Mouse (Mus musculus) lung, postnatal 36 days (tissue): ENCODE results near the gene Lrrc4b.
A peak's percentile ranks its signal among the peaks of the same experiment; 100 is the strongest.

ENCODE experiments used
- DNase-seq: peaks from one replicate; pipeline ENCODE4 v3.0.0; 2022; ENCODE audit warnings: mixed read lengths

The Lrrc4b gene

DNA sequence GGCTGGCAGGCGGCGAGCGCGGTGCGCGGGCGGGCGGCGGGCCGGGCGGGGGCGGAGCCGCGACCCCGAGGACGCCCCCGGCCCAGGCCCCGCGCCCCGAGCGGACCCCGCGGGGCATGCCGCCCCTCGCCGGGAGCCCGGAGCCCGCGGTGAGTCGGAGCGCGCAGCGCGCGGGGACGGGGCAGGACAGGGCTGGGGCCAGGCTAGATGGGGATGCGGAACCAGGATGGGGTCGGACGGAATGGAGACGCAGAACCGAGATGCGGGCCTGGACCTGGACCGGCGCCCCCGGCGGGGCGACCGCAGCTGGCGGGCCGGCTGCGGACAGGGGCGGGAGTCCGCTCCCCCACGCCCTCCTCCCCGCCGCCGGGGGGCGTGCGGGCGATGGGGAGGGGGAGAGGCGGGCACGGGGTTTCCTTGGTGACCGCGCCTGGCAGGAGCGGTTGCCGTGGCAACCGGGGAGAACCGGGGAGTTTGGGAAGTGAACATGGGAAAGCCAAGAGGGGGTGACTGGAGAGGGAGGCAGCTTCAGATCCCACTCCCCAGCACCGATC is at the start of gene Lrrc4b:
Lrrc4b (plus strand) TSS at position 51 of the 554 bp plus-strand sequence.
- no peak for DNase-seq

DNA sequence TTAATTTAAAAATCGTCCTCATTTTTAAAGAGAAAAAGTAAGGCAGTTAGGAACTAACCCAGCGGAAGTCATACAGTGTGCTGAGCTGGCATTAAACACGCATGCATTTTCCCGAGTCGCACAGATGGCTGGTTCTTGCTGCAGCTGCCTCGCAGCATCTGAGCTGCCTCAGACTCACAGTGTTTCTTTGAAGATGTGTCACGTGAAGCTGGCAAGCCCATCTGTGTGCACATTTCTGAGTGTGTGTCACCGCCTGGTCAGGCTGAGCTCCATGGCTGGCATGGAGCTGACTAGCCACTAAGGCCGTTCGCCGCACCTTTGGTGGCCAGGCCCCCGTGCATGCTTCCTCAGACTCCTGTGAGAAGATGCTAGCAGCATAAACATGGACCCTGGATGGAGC is 46.3 kb upstream of the Lrrc4b start:
- DNase-seq, result no peak

DNA sequence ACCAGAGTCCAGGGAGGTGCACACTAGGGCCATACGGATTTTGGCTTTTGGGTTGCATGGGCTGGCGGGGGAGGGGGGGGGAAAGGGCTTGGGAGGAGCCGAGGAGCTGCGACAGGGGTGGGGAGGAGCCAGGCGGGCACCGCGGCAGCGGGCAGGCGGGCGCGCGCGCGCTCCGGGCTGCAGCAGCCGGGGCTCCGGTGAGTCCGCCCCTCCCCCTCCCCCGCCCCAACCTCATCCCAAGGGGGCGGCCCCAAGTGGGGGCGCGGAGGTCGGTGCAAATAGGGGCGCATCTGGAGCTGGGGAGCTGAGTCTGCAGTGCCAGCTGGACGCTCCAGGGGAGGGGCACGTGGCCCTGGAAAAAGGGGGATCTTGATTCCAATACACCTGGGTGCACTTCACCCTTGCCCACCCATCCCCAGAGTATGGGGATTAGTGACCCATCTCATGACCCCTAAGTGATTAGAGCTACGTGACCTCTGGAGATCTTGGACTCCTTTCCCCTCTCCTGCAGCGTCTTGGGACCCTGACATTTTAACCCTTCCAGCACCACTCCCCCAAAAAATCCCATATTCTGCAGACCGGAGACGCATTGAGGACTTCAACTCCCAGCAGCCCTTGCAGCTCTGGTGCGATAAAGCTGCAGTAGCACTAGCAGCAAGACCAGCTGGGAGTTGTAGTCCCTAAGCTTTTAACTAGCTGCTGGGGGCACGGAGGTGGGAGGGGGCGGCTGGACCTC is 44.7 kb upstream of the Lrrc4b start, which contains the start of gene Syt3:
Syt3 (plus strand) TSS at position 123 of the 736 bp plus-strand sequence.
- peak; percentile 81 for DNase-seq

DNA sequence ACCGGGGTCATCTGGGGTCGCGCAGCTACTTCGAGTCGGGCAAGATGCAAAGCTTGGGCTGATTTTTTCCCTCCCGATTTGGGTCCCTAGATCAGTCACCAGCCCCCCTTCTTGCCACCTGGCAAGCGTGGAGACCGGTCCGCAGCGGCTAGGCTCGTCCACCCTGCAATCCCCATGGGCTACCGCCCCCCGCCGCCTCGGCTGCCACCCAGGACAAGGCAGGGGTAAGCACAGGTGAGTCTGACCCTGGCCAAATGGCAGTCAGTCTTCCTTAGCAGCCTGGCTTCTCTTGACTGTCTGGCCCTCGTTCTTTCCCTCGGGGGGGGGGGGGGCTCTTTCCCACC is 44.1 kb upstream of the Lrrc4b start:
- DNase-seq, result no peak

DNA sequence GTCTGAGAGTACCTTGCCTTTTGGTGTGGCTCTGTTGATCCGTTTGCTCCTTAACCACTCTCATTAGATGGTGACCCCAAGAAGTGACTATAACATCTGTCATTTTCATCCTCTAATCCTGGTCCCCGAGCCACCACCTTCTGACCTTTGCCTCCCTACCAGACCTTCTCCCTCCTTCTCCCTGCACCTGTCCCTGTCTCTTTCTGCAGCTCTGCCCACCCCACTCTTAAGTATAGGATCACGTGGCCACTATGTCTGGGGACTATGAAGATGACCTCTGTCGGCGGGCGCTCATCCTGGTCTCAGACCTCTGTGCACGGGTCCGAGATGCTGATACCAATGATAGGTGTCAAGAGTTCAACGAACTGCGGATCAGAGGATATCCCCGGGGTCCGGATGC is 43.1 kb upstream of the Lrrc4b start, which contains the start of gene 1700008O03Rik:
1700008O03Rik (minus strand) TSS at position 101 of the 400 bp plus-strand sequence.
- DNase-seq, result no peak

DNA sequence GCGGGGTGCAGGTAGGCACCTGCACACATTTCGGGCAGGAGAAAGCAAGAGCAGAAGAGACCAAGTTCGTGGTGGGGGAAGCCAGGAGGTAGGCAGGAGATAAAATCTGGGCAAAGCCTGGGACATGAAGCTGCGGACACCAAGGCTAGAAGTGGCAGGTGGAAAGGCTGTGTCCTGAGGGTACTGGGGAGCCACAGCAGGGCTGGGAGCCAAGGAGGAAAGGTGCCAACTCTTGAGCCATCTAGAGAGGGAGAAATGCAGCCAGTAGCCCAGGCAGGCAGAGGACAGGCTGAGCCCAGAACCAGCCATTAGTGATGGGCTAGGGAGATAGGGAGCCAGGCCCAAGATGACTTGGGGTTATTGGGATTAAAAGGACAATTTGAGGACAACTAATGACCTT is 37.0 kb upstream of the Lrrc4b start:
- no peak for DNase-seq

DNA sequence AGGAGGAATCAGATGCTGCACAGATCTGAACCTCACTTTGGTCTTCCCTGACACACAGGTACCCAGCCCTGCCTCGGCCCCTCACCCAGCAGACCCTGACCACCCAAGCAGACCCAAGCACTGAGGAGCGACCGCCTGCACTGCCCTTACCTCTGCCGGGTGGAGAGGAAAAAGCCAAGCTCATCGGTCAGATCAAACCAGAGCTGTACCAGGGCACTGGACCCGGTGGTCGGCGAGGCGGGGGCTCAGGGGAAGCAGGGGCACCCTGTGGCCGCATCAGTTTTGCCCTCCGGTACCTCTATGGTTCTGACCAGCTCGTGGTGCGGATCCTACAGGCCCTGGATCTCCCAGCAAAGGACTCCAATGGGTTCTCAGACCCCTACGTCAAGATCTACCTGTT is 36.5 kb upstream of the Lrrc4b start:
- no peak for DNase-seq

DNA sequence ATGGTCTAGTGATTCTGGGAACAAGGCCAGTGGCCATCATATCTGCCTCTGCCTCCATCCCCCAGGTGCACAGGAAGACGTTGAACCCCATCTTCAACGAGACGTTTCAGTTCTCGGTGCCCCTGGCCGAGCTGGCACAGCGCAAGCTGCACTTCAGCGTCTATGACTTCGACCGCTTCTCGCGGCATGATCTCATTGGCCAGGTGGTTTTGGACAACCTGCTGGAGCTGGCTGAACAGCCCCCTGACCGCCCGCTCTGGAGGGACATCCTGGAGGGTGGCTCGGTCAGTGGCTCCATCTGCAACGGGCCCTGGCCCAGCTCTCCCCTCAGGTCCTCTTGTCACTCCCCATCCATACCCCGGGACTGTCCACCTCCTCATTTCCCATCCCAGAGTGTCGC is 35.5 kb upstream of the Lrrc4b start:
- DNase-seq, result no peak

DNA sequence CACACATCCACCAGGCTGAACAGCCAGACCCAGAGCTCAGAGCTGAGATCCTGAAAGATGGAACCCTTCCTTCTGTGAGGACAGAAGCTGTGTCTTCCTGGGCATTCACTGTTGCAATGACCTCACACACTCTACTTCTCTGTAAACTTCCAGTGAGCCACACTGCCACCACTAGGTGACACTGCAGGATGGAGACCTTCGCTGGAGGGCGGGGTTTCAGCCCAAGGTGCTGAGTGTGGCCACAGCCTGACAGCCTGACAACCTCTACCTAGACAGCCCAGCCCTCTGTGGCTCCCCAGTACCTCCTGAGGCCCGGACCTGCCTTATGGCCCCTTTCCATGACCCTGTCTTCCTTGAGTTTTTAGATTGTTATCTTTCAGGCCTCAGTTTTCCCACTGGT is 30.2 kb upstream of the Lrrc4b start:
- peak; percentile 73 for DNase-seq

DNA sequence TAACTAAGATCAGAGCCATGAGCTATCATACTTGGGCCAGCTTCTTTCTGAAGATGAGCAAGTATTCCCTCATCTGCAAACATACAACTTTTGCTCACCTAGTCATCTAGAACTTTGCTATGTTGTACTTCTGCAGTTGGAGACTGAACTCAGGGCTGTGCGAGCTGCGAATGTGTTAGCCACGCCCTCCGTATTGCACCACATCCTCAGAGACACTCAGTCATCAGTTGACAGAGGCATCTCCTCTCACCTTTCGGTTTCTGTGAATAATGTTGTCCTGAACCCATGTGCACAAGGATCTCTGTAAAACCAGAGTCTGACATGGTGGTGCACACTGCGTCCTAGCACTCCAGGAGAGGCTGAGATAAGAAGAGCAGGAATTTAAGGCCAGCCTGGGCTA is 27.1 kb upstream of the Lrrc4b start:
- DNase-seq, result no peak

DNA sequence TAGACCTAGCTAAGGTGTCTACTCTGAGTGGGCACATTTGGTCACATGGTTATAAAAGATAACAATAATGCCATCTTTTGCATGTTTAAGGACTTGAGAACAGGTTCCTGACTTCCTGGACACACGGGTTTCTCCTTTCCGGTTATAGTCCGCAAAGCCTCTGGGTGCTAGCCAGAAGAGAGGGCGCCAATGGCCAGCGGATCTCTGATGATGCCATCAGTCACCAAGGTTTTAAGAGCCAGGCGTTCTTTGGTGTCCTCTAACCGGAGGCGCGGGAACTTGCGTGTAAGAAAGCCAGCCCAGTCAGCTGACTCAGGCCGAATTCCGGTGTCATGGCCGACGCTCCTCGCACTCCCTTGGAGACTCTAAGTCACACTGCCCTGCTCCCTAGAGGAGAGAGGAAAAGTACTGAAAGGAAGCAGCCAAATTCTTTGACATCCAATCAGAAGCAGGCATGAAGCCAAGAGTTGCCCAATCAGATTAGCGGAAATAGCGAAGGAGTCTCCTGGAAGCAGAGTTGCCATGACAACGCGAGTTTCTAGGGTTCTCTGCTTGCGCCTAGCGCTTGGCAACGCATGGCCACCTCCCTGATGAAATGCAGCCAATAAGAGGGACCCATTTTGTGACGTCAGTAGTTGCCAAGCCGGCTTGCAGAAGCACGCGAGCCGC is 23.3 kb upstream of the Lrrc4b start:
- DNase-seq, result peak; percentile 94

DNA sequence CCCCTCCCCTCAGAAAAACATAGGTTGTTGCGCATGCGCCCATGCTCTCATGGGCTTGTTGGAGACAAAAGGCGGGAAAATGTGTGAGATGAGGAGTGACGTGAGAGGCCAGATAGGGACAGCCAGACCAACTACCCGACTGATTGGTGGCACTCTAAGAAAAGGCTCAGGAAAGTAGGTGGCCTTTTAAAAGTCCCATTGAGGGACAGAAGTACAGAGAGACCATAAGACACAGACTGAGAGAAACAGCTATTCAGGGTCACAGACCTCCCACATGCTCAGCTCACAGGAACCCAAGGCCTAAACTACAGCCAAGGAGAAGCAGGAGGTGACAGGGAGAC is 22.8 kb upstream of the Lrrc4b start:
- no peak for DNase-seq

DNA sequence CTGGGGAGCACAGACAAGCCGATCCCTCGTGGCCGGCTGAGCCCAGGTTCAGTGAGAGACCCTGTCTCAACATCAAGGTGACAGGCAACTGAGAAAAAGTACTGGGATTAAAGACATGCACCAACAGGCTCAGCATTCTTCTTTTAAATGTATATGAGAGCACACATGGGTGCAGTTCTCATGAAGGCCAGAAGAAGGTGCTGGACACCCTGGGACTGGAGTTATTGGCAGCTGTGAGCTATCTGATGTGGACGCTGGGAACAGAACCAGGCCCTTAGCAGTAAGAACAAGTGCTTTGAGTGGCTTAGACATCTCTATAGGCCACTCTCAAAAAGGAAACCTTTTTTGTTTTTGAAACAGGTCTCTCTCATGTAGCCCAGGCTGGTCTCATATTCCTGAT is 17.7 kb upstream of the Lrrc4b start:
- DNase-seq, result no peak

DNA sequence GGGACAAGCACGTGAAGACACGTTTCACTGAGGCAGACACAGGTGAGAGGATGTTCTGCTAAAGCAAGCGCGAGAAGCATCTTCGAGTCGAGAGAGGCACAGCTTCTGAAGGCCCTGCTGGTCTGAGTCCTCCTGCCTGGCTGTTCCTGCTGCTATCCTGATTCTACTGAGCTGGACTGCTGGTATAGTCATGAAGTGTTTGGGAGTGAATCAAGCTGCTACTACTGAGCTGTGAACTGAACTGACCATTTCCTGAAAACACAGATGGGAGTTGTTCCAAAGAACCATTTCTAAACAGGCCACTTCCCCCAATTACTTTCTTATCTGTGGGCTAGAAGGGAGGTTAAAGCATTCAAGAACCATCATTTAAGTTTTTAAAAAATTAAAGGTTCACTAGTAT is 15.5 kb upstream of the Lrrc4b start:
- DNase-seq, result peak; percentile 72

DNA sequence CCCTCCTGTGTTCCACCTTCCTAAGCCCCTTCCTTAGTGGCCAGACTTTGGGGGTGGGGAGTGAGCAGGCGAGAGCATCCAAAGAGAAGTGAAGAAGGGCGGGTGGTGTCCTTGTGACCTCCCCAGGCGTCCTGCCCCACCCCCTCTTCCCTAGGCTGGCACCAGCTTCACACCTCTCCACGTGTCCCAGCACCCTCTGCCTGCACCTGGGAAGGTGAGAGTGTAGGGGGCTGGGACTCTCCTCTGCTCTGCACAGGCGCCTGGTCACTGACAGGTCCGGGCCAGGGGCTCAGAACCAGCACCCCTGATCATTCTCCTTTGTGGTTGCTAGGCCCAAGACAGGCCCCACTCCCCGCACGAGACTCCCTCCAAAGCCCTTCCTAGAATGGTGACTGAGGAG is 1.2 kb upstream of the Lrrc4b start:
- DNase-seq, result no peak

DNA sequence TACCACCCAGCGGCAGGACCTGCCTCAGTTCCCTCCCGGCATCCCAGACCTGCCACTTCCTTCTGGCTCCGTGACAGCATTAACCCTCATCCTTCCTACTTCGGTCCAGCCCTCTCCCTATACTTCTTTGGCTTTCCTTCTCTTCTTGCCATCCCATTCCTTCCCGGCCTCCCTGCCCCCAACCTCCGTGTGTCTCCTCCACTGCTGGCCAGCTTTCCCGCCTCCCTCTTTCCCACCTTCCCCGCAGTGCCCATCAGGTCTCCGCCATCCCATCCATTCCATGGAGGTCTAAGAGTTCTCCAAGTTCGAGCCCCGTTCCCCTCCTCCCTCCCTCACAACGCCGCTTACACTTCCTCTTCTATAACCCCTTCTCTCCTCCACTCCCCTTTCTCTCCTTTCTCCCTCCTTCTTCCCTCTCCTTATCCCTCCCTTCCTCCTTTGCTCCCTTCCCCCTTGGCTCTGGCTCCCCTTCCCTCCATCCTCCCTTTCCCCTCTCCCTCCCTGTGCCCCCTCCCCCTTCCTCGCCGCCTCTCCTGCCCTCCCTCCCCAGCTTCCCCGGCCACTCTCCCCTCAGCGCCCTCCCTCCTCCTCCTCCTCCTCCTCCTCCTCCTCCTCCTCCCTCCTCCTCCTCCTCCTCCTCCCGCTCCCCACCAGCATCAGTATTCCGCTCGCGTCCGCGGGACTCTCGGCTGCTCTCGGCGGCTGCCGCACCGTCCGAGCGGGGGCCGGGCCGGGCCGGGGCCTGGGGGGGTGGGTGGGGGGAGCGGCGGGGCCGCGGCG is 457 bp upstream of the Lrrc4b start:
- no peak for DNase-seq

DNA sequence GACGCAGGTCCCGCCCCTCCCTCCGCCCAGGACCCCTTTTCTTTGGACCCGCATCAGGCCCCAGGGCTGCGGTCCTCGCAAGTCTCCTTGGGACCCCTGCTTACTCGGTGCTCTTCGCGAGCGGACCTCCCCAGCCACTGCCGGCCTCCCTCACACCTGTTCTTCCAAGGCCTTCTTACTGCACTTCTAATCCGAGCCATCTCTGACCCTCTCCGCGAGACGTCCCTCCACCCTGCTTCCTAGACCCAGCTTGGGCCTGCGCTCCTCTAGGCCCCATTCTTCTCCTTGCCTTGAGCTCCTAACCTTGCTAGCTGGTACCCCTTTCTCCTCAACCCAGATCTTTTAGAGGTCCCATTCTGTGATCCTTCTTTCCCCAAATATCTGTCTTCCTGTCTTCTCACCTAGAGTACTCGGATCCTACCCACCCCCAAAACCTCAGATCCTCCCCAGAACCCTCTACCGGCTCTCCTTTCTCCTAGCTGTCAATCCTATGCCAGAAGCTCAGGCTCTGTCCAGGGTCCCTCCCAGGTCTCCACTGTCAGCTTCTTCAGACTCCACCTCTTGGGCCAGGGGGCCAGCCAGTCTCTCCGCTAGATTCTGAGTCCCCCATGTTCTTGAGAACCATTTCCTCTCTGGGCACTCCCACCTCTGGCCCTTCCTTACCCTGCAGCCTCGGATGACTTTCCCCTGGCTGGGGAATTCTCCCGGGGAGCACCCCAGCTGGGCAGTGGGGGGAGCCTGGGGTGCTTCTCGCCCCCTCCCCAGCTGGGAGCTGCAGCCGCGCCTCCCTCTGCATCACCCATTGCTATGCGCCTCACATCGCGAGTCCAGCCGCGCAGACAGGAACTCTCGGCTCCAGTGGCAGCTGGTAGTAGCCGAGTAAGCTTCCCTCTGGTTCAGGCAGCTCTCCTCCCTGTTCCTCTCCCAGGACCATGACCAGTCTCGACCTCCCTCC is 993 bp downstream of the Lrrc4b start:
- no peak for DNase-seq

DNA sequence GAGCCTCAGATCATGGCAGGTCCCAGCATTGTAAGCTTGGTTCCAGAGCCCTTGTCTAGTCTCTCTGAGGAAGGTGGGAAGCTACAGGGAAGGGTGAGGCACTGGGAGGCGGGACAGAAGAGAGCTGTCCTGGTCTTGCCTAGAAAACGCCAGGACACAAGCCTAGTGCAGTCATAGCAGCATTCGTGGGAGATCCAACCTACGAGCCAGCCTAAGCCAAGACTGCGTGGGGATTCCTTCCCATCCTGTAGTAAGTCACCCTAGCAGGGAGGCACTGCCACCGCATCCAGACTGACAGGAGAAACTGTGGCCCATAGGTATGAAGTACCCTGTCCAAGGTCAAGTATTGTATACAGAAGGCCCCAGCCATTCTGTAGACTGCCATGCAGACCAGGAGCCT is 3.7 kb downstream of the Lrrc4b start:
- DNase-seq, result no peak

DNA sequence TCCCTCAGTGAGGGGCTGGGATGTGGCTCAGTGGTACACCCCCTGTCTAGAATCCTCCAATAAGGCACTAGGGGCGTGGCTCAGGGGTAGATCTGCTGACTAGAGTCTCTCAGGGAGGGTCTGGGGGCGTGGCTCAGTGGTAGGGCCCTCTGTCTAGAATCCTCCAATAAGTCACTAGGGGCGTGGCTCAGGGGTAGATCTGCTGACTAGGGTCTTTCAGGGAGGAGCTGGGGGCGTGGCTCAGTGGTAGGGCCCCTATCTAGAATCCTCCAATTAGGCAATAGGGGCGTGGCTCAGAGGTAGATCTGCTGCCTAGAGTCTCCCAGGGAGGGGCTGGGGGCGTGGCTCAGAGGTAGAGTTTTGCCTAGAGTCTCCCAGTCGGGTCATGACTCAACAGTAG is 4.6 kb downstream of the Lrrc4b start:
- DNase-seq, result no peak

DNA sequence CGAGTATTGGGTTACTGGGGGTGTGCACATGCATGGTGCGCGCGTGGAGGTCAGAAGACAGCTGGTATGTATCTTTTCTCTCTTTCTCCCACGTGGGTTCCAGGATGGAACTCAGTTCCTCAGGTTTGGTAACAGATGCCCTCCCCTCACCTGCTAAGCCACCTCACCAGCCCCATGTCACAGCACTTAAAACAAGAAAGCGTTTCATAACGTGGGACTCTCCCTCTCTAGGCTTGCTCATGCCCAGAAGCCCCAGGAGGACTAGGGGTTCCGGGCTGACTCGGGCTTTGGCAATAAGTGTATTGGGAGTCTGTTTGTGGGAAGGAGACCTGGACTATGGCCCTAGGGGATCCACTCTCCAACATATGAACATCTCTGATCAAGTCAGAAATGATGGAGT is 5.3 kb downstream of the Lrrc4b start:
- DNase-seq, result no peak

DNA sequence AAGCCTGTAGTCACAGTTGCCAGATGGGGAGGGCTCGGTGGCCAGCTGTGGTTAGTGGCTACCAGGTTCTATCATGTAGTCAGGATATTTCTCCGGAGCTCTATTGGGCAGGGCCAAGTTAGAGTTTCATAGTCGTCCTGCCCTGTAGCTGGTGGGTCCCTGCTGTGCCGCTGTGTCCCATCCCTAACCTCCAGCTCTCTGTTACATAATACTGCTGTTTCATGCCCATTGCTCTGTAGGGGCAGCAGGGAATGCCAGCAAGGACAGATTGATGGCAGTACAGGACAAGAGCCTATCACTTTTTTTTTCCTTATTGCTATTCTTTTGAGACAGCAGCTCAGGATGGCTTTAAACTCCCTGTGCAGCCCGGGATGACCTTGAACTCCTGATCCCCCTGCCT is 7.0 kb downstream of the Lrrc4b start:
- DNase-seq, result no peak

DNA sequence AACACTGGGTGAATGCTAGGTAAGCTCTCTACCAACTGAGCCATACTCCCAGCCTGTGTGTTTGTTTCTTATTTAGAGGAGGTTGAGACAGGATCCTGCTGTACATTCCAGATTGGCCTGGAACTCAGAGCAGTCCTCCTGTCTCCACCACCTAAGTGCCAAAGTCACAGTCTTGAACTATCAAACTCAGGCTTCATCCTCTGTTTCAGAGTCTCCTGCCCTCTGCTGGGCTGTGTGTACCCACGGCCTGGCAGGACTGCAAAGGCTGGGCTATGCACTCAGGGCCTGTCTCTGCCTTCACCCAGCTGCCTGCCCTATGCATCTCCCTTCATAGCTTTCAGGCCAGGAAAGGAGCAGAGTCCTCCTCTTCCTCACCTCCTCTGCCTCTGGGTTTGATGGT is 7.4 kb downstream of the Lrrc4b start:
- DNase-seq, result no peak

DNA sequence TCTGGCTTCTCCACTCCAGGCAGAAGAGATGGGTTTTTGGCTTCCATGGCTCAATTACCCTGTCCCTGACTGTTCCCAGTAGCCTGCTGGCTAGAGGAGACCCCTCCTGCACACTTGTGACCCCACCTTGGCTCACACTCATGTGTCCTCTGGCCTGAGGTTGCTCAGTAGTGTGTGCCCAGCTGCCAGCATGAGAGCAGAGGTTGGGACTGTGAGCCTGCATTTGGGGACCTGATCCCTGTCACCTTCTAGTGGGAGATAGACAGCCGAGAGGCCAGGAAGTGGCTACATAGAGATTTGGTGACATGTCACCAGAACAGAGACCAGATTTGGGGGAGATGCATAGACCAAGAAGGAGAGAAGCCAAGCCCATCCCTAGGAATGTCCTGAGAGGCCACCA is 8.4 kb downstream of the Lrrc4b start:
- no peak for DNase-seq
